Mouse (Mus musculus) embryonic facial prominence, embryonic 10.5 days (tissue): Measurements from ENCODE around the gene Rhoj. TPM values are rescaled to one million over a fixed set of nuclear protein-coding genes. Genes with fewer than 3 reads are reported as not detected.
A peak's percentile ranks its signal among the peaks of the same experiment; 100 is the strongest.

Experiments used
- DNase-seq: peaks from one replicate; pipeline ENCODE4 v3.0.0-alpha.2; 2017; ENCODE audit warnings: low spot score
- H3K27ac ChIP-seq: fragments of 300-500 bp; sonication (generic); replicated peaks from 2 replicates; pipeline ENCODE4 v1.5.1; 2016; ENCODE audit warnings: mild to moderate bottlenecking
- H3K27me3 ChIP-seq: fragments of 300-500 bp; sonication (generic); replicated peaks from 2 replicates; pipeline ENCODE4 v1.6.1; 2016; ENCODE audit warnings: low read depth, mild to moderate bottlenecking; ENCODE audit not compliant: poor library complexity, severe bottlenecking
- H3K36me3 ChIP-seq: fragments of 300-500 bp; sonication (generic); replicated peaks from 2 replicates; pipeline ENCODE4 v1.6.1; 2016; ENCODE audit warnings: mild to moderate bottlenecking, moderate library complexity
- H3K4me1 ChIP-seq: fragments of 300-500 bp; sonication (generic); 2 replicates; pipeline ENCODE4 v1.6.1; 2016
- H3K4me3 ChIP-seq: fragments of 300-500 bp; sonication (generic); 2 replicates; pipeline ENCODE4 v1.5.1; 2016; ENCODE audit warnings: mild to moderate bottlenecking, moderate library complexity
- H3K9me3 ChIP-seq: fragments of 300-500 bp; sonication (generic); 2 replicates; pipeline ENCODE4 v1.6.1; 2016; ENCODE audit warnings: mild to moderate bottlenecking
- WGBS: fragments of 180-500 bp; shearing (Covaris S2); methylation state at CpG from one replicate; pipeline ENCODE4 v1.1.7; 2016; 5-methylcytosine and 5-hydroxymethylcytosine counted together
- polyA plus RNA-seq: library from polyadenylated mRNA; unstranded; fragments of >200 nt; fragmentation: Nextera tagmentation; extraction: Ambion mirVana; gene quantifications from 2 replicates; pipeline ENCODE4 v1.2.1, GENCODE M21; 2016

The Rhoj gene
- polyA plus RNA-seq, 1 experiment from 2014 or later, result 25.5 TPM

- Histone ChIP-seq H3K36me3 (0 out of 2 replicates have a peak, but pooled peaks cover 3% of the 10 kb centered on the region), H3K27ac (no peak overlapping the region), H3K4me1 (no peaks in the 10 kb centered on the region), H3K9me3 (no peaks in the 10 kb centered on the region), H3K27me3 (no peaks in the 10 kb centered on the region), H3K4me3 (no peak overlapping the region)
- no peak for DNase-seq
- 93% methylated on average over 6 of the region's 6 CpGs for WGBS
These were observed 68.0 kb downstream of the Rhoj start for GRCm38 (mm10) chr12:75376126-75376525.

GRCm38 (mm10) chr12:75386731-75387130, 78.6 kb downstream of the Rhoj start:
- Histone ChIP-seq H3K4me1 (peaks cover 4% of the 10 kb centered on the region; the same call in 1 of the 2 replicates), H3K36me3 (no peaks in the 10 kb centered on the region), H3K4me3 (no peak overlapping the region), H3K27ac (no peak overlapping the region), H3K9me3 (no peaks in the 10 kb centered on the region), H3K27me3 (no peaks in the 10 kb centered on the region)
- WGBS, result 91% methylated on average over 9 of the region's 9 CpGs
- no peak for DNase-seq

GRCm38 (mm10) chr12:75387156-75387555, 79.0 kb downstream of the Rhoj start:
- WGBS, result 78% methylated on average over 8 of the region's 8 CpGs
- H3K27ac ChIP-seq, result no peak overlapping the region
- H3K9me3 ChIP-seq, result no peaks in the 10 kb centered on the region
- H3K4me3 ChIP-seq, result no peak overlapping the region
- no peak for DNase-seq
- H3K27me3 ChIP-seq, result no peaks in the 10 kb centered on the region
- peaks cover 4% of the 10 kb centered on the region; the same call in 1 of the 2 replicates for H3K4me1 ChIP-seq
- no peaks in the 10 kb centered on the region for H3K36me3 ChIP-seq

GRCm38 (mm10) chr12:75387846-75388245, 79.7 kb downstream of the Rhoj start:
- H3K27ac ChIP-seq, result no peak overlapping the region
- no peak for DNase-seq
- H3K4me1 ChIP-seq, result peaks cover 4% of the 10 kb centered on the region; the same call in 1 of the 2 replicates
- no peaks in the 10 kb centered on the region for H3K27me3 ChIP-seq
- H3K36me3 ChIP-seq, result no peaks in the 10 kb centered on the region
- no peak overlapping the region for H3K4me3 ChIP-seq
- H3K9me3 ChIP-seq, result no peaks in the 10 kb centered on the region
- 93% methylated on average over 15 of the region's 15 CpGs for WGBS

GRCm38 (mm10) chr12:75388521-75388920, 80.4 kb downstream of the Rhoj start:
- no peak overlapping the region for H3K27ac ChIP-seq
- no peak for DNase-seq
- no peaks in the 10 kb centered on the region for H3K9me3 ChIP-seq
- H3K27me3 ChIP-seq, result no peaks in the 10 kb centered on the region
- peaks cover 4% of the 10 kb centered on the region; the same call in 1 of the 2 replicates for H3K4me1 ChIP-seq
- no peak overlapping the region for H3K4me3 ChIP-seq
- no peaks in the 10 kb centered on the region for H3K36me3 ChIP-seq
- WGBS, result 94% methylated on average over 9 of the region's 9 CpGs

GRCm38 (mm10) chr12:75389308-75390135, 81.4 kb downstream of the Rhoj start:
- Histone ChIP-seq H3K27me3 (no peaks in the 10 kb centered on the region), H3K4me1 (peaks cover 4% of the 10 kb centered on the region; the same call in 1 of the 2 replicates), H3K4me3 (no peak overlapping the region), H3K27ac (no peak overlapping the region), H3K9me3 (no peaks in the 10 kb centered on the region), H3K36me3 (no peaks in the 10 kb centered on the region)
- peak; percentile 51 for DNase-seq
- 47% methylated on average over 20 of the region's 20 CpGs for WGBS

GRCm38 (mm10) chr12:75391526-75391925, 83.4 kb downstream of the Rhoj start:
- H3K4me1 ChIP-seq, result peaks cover 12% of the 10 kb centered on the region
- H3K36me3 ChIP-seq, result no peaks in the 10 kb centered on the region
- 75% methylated on average over 9 of the region's 9 CpGs for WGBS
- no peak overlapping the region for H3K27ac ChIP-seq
- no peaks in the 10 kb centered on the region for H3K9me3 ChIP-seq
- H3K27me3 ChIP-seq, result no peaks in the 10 kb centered on the region
- DNase-seq, result no peak
- H3K4me3 ChIP-seq, result no peak overlapping the region

GRCm38 (mm10) chr12:75394011-75394773, 86.1 kb downstream of the Rhoj start:
- Histone ChIP-seq H3K27ac (no peak overlapping the region), H3K4me1 (peaks cover 18% of the 10 kb centered on the region), H3K36me3 (no peaks in the 10 kb centered on the region), H3K9me3 (no peaks in the 10 kb centered on the region), H3K27me3 (no peaks in the 10 kb centered on the region), H3K4me3 (no peak overlapping the region)
- no peak for DNase-seq
- WGBS, result 87% methylated on average over 20 of the region's 20 CpGs

GRCm38 (mm10) chr12:75396616-75397015, 88.5 kb downstream of the Rhoj start:
- H3K4me1 ChIP-seq, result peaks cover 18% of the 10 kb centered on the region
- H3K27me3 ChIP-seq, result no peaks in the 10 kb centered on the region
- H3K36me3 ChIP-seq, result no peaks in the 10 kb centered on the region
- H3K4me3 ChIP-seq, result no peak overlapping the region
- no peaks in the 10 kb centered on the region for H3K9me3 ChIP-seq
- peak overlapping the region; percentile 35; the same call in 1 of the 2 replicates for H3K27ac ChIP-seq
- WGBS, result 41% methylated on average over 3 of the region's 3 CpGs
- DNase-seq, result peak; percentile 33

GRCm38 (mm10) chr12:75397077-75397476, 89.0 kb downstream of the Rhoj start:
- Histone ChIP-seq H3K4me1 (peaks cover 18% of the 10 kb centered on the region), H3K4me3 (no peak overlapping the region), H3K27ac (no peak overlapping the region), H3K36me3 (no peaks in the 10 kb centered on the region), H3K9me3 (no peaks in the 10 kb centered on the region), H3K27me3 (no peaks in the 10 kb centered on the region)
- DNase-seq, result peak; percentile 20
- 31% methylated on average over 7 of the region's 7 CpGs for WGBS

GRCm38 (mm10) chr12:75412964-75413363, 104.8 kb downstream of the Rhoj start:
- 83% methylated on average over 9 of the region's 9 CpGs for WGBS
- H3K27ac ChIP-seq, result no peak overlapping the region
- no peaks in the 10 kb centered on the region for H3K4me1 ChIP-seq

GRCm38 (mm10) chr12:75414991-75415390, 106.9 kb downstream of the Rhoj start:
- no peaks in the 10 kb centered on the region for H3K4me1 ChIP-seq
- H3K4me3 ChIP-seq, result no peak overlapping the region
- no peaks in the 10 kb centered on the region for H3K36me3 ChIP-seq
- DNase-seq, result no peak
- H3K27ac ChIP-seq, result no peak overlapping the region
- no peaks in the 10 kb centered on the region for H3K27me3 ChIP-seq
- H3K9me3 ChIP-seq, result no peaks in the 10 kb centered on the region
- WGBS, result 76% methylated on average over 6 of the region's 6 CpGs

More at GRCm38 (mm10) chr12:75412964-75413363, 104.8 kb downstream of the Rhoj start:
- no peaks in the 10 kb centered on the region for H3K36me3 ChIP-seq
- no peaks in the 10 kb centered on the region for H3K27me3 ChIP-seq
- no peak overlapping the region for H3K4me3 ChIP-seq
- H3K9me3 ChIP-seq, result no peaks in the 10 kb centered on the region
- DNase-seq, result no peak
